Mouse (Mus musculus) erythroblast, embryonic 14.5 days (primary cell): ENCODE data around the gene Stam. TPM values are rescaled to one million over a fixed set of nuclear protein-coding genes. Genes with fewer than 3 reads are reported as not detected.
A peak's percentile ranks its signal among the peaks of the same experiment; 100 is the strongest.
"Not testable (repeated sequence)": the region's sequence is repeated elsewhere in the genome, so short reads cannot be mapped to it uniquely, and the experiment has no call there.

Experiments used
- H3K27me3 ChIP-seq: 2 replicates; pipeline ENCODE4 v1.6.1; 2012; ENCODE audit warnings: inconsistent platforms; ENCODE audit not compliant: control insufficient read depth
- H3K36me3 ChIP-seq: 2 replicates; pipeline ENCODE4 v1.6.1; 2012; ENCODE audit warnings: mild to moderate bottlenecking, inconsistent platforms; ENCODE audit not compliant: control insufficient read depth
- H3K4me1 ChIP-seq: 2 replicates; pipeline ENCODE4 v1.6.1; 2012; ENCODE audit warnings: inconsistent platforms; ENCODE audit not compliant: control insufficient read depth
- H3K4me3 ChIP-seq: replicated peaks from 2 replicates; pipeline ENCODE3; 2012; ENCODE audit warnings: moderate library complexity, mild to moderate bottlenecking, inconsistent platforms
- H3K9me3 ChIP-seq: 2 replicates; pipeline ENCODE4 v1.6.1; 2012; ENCODE audit warnings: low read length, inconsistent platforms, mixed read lengths; ENCODE audit not compliant: control insufficient read depth
- GATA1 ChIP-seq: IDR thresholded peaks from 2 replicates; pipeline ENCODE4 v1.6.1; 2012; ENCODE audit warnings: low read length, inconsistent platforms, mixed read lengths
- TAL1 ChIP-seq: IDR thresholded peaks from 3 replicates; pipeline ENCODE4 v1.6.1; 2012; ENCODE audit warnings: low read length, inconsistent platforms, mixed read lengths
- polyA plus RNA-seq: library from polyadenylated mRNA; stranded (reverse); fragments of >175 nt; gene quantifications from 2 replicates; pipeline ENCODE4 v1.2.3, GENCODE M21; 2012

The Stam gene
- polyA plus RNA-seq, 1 experiment = 3.8 TPM

- Histone ChIP-seq H3K27me3 (peaks cover 4% of the 10 kb centered on the region; the same call in 1 of the 2 replicates), H3K4me1 (peaks cover 30% of the 10 kb centered on the region), H3K4me3 (peak overlapping the region; percentile 90), H3K9me3 (no peaks in the 10 kb centered on the region), H3K36me3 (no peaks in the 10 kb centered on the region)
- no peak for TF ChIP-seq GATA1
- TF ChIP-seq TAL1 = no peak
These were observed 18.7 kb upstream of the Stam start for GRCm38 (mm10) chr2:14055168-14055565.

- H3K36me3 ChIP-seq = no peaks in the 10 kb centered on the region
- H3K4me3 ChIP-seq = peak within 1 kb of the TSS; percentile 90
- TF ChIP-seq GATA1 = no peak
- TF ChIP-seq TAL1 = no peak
- H3K4me1 ChIP-seq = peaks cover 30% of the 10 kb centered on the region
- no peaks in the 10 kb centered on the region for H3K9me3 ChIP-seq
- peaks cover 4% of the 10 kb centered on the region; the same call in 1 of the 2 replicates for H3K27me3 ChIP-seq
These were observed 18.1 kb upstream of the Stam start, which contains the start of gene Hacd1 for GRCm38 (mm10) chr2:14055566-14056331. Hacd1 (minus strand) TSS chr2:14056135.

GRCm38 (mm10) chr2:14065704-14066650, 7.9 kb upstream of the Stam start:
- no peaks in the 10 kb centered on the region for H3K36me3 ChIP-seq
- H3K4me1 ChIP-seq = peaks cover 13% of the 10 kb centered on the region
- TF ChIP-seq GATA1 (no peak), TAL1 (no peak)
- no peaks in the 10 kb centered on the region for H3K27me3 ChIP-seq
- H3K9me3 ChIP-seq = no peaks in the 10 kb centered on the region
- H3K4me3 ChIP-seq = no peak overlapping the region

GRCm38 (mm10) chr2:14069027-14069426, 4.9 kb upstream of the Stam start:
- Histone ChIP-seq H3K36me3 (no peaks in the 10 kb centered on the region), H3K9me3 (no peaks in the 10 kb centered on the region), H3K4me3 (no peak overlapping the region), H3K27me3 (no peaks in the 10 kb centered on the region), H3K4me1 (peaks cover 33% of the 10 kb centered on the region)
- TF ChIP-seq TAL1 (no peak), GATA1 (no peak)

GRCm38 (mm10) chr2:14070466-14070865, 3.4 kb upstream of the Stam start:
- Histone ChIP-seq H3K9me3 (no peaks in the 10 kb centered on the region), H3K27me3 (no peaks in the 10 kb centered on the region), H3K4me1 (peaks cover 42% of the 10 kb centered on the region), H3K36me3 (no peaks in the 10 kb centered on the region), H3K4me3 (no peak overlapping the region)
- TF ChIP-seq TAL1 (no peak), GATA1 (no peak)

GRCm38 (mm10) chr2:14073008-14073361, 913 bp upstream of the Stam start:
- Histone ChIP-seq H3K9me3 (no peaks in the 10 kb centered on the region), H3K27me3 (no peaks in the 10 kb centered on the region), H3K4me1 (peaks cover 52% of the 10 kb centered on the region), H3K4me3 (peak overlapping the region; percentile 99), H3K36me3 (no peaks in the 10 kb centered on the region)
- no peak for TF ChIP-seq TAL1

- H3K36me3 ChIP-seq = no peaks in the 10 kb centered on the region
- H3K9me3 ChIP-seq = no peaks in the 10 kb centered on the region
- peaks cover 45% of the 10 kb centered on the region for H3K4me1 ChIP-seq
- TF ChIP-seq GATA1 (no peak), TAL1 (no peak)
- H3K27me3 ChIP-seq = no peaks in the 10 kb centered on the region
- peak overlapping the region; percentile 99 for H3K4me3 ChIP-seq
These were observed 463 bp downstream of the Stam start for GRCm38 (mm10) chr2:14074221-14074901.

GRCm38 (mm10) chr2:14078527-14078926, 4.6 kb downstream of the Stam start:
- not testable (repeated sequence) for H3K27me3 ChIP-seq, H3K9me3 ChIP-seq, H3K4me3 ChIP-seq, H3K36me3 ChIP-seq
- H3K4me1 ChIP-seq = peaks cover 20% of the 10 kb centered on the region

- Histone ChIP-seq H3K9me3 (no peaks in the 10 kb centered on the region), H3K27me3 (no peaks in the 10 kb centered on the region), H3K4me1 (peaks cover 3% of the 10 kb centered on the region), H3K4me3 (no peak overlapping the region), H3K36me3 (peaks cover 21% of the 10 kb centered on the region)
- TF ChIP-seq GATA1 (no peak), TAL1 (no peak)
These were observed 26.6 kb downstream of the Stam start for GRCm38 (mm10) chr2:14100533-14100932.
